Mouse (Mus musculus) embryonic fibroblast, embryonic 13.5 days (primary cell): ENCODE data around the gene Ech1. TPM values are rescaled to one million over a fixed set of nuclear protein-coding genes. Genes with fewer than 3 reads are reported as not detected.
"Not testable (repeated sequence)": the region's sequence is repeated elsewhere in the genome, so short reads cannot be mapped to it uniquely, and the experiment has no call there.

Experiments
- H3K27ac ChIP-seq: 2 replicates; pipeline ENCODE4 v1.5.1; 2012; ENCODE audit warnings: low read length, control low read depth, inconsistent platforms; ENCODE audit not compliant: insufficient read depth
- H3K4me1 ChIP-seq: 2 replicates; pipeline ENCODE4 v1.6.1; 2011; ENCODE audit warnings: low read length; ENCODE audit not compliant: control insufficient read depth, insufficient read depth
- H3K4me3 ChIP-seq: 2 replicates; pipeline ENCODE4 v1.5.1; 2011; ENCODE audit warnings: mild to moderate bottlenecking, control low read depth, low read length; ENCODE audit not compliant: insufficient read depth
- CTCF ChIP-seq: IDR thresholded peaks from 2 replicates; pipeline ENCODE4 v1.5.1; 2011; ENCODE audit warnings: mild to moderate bottlenecking, control low read depth, low read length, moderate library complexity, borderline replicate concordance; ENCODE audit not compliant: insufficient read depth
- POLR2A ChIP-seq: IDR thresholded peaks from 2 replicates; pipeline ENCODE4 v1.6.1; 2011; ENCODE audit warnings: low read depth, mild to moderate bottlenecking, control low read depth, low read length, moderate library complexity
- polyA plus RNA-seq: library from polyadenylated mRNA; stranded (reverse); fragments of >200 nt; gene quantifications from 2 replicates; pipeline ENCODE4 v1.2.4, GENCODE M21; 2011; ENCODE audit warnings: low read depth; ENCODE audit not compliant: missing spikeins, insufficient read length

Gene Ech1
- polyA plus RNA-seq, 1 experiment = 80.4 TPM

- TF ChIP-seq CTCF = no peak
- peak; percentile 50; the same call in 1 of the 2 replicates for TF ChIP-seq POLR2A
- Histone ChIP-seq H3K4me1 (peaks cover 9% of the 10 kb centered on the region; the same call in 1 of the 2 replicates), H3K27ac (peak overlapping the region; percentile 36; the same call in 1 of the 2 replicates), H3K4me3 (no peak overlapping the region)
These were observed 40.7 kb downstream of the Ech1 start for GRCm38 (mm10) chr7:28865481-28866300.

- Histone ChIP-seq H3K4me1 (peaks cover 9% of the 10 kb centered on the region; the same call in 1 of the 2 replicates), H3K4me3 (no peak overlapping the region), H3K27ac (no peak overlapping the region)
- TF ChIP-seq POLR2A = no peak
- TF ChIP-seq CTCF = no peak
These were observed 41.9 kb downstream of the Ech1 start for GRCm38 (mm10) chr7:28866769-28867507.

- TF ChIP-seq CTCF = peak; percentile 42
- not testable (repeated sequence) for H3K4me3 ChIP-seq, H3K27ac ChIP-seq, H3K4me1 ChIP-seq
These were observed 42.7 kb downstream of the Ech1 start for GRCm38 (mm10) chr7:28867508-28868340.

GRCm38 (mm10) chr7:28870901-28871664 lies 46.1 kb downstream of the Ech1 start:
- H3K4me3 ChIP-seq = no peak overlapping the region
- no peaks in the 10 kb centered on the region for H3K4me1 ChIP-seq
- H3K27ac ChIP-seq = no peak overlapping the region
- TF ChIP-seq POLR2A (no peak), CTCF (no peak)

- H3K27ac ChIP-seq = no peak overlapping the region
- H3K4me3 ChIP-seq = no peak overlapping the region
- TF ChIP-seq POLR2A = no peak
- TF ChIP-seq CTCF = no peak
- H3K4me1 ChIP-seq = no peaks in the 10 kb centered on the region
These were observed 49.5 kb downstream of the Ech1 start for GRCm38 (mm10) chr7:28874565-28874964.

- TF ChIP-seq POLR2A = no peak
- no peak for TF ChIP-seq CTCF
- Histone ChIP-seq H3K4me1 (no peaks in the 10 kb centered on the region), H3K4me3 (no peak overlapping the region), H3K27ac (no peak overlapping the region)
These were observed 51.1 kb downstream of the Ech1 start for GRCm38 (mm10) chr7:28876099-28876498.

- no peak overlapping the region for H3K4me3 ChIP-seq
- TF ChIP-seq POLR2A = no peak
- no peak for TF ChIP-seq CTCF
- H3K27ac ChIP-seq = no peak overlapping the region
- H3K4me1 ChIP-seq = no peaks in the 10 kb centered on the region
These were observed 52.1 kb downstream of the Ech1 start for GRCm38 (mm10) chr7:28877155-28877554.

GRCm38 (mm10) chr7:28877856-28878255 lies 52.8 kb downstream of the Ech1 start:
- H3K27ac ChIP-seq = no peak overlapping the region
- no peaks in the 10 kb centered on the region for H3K4me1 ChIP-seq
- TF ChIP-seq CTCF (no peak), POLR2A (no peak)
- no peak overlapping the region for H3K4me3 ChIP-seq

GRCm38 (mm10) chr7:28879606-28880005 lies 54.6 kb downstream of the Ech1 start:
- TF ChIP-seq CTCF (no peak), POLR2A (no peak)
- H3K4me3 ChIP-seq = no peak overlapping the region
- H3K4me1 ChIP-seq = no peaks in the 10 kb centered on the region
- no peak overlapping the region for H3K27ac ChIP-seq
